Mouse (Mus musculus) small intestine, adult 2 months (tissue): ENCODE measurements at regions not wholly inside any gene's neighbourhood (a gene's known extent, or its start where the extent isn't known, plus 50 kb on each side); places are given as distances from the start of the nearest gene placed in this dataset.

ENCODE experiments used
- CTCF ChIP-seq: fragments of 200-500 bp; IDR thresholded peaks from 2 replicates; pipeline ENCODE4 v1.5.1; 2012; ENCODE audit warnings: low read depth, mild to moderate bottlenecking, control low read depth, inconsistent platforms, low read length, moderate library complexity, mixed read lengths; ENCODE audit not compliant: insufficient replicate concordance, insufficient read length; ENCODE audit errors: extremely low read depth
- POLR2A ChIP-seq: fragments of 200-500 bp; IDR thresholded peaks from 2 replicates; pipeline ENCODE4 v1.6.1; 2012; ENCODE audit warnings: low read depth, mild to moderate bottlenecking, control low read depth, inconsistent platforms, low read length, moderate library complexity

- TF ChIP-seq POLR2A (no peak), CTCF (no peak)
These were observed 143.8 kb upstream of the Mycn start for GRCm38 (mm10) chr12:13085484-13085883.
